Mouse (Mus musculus) right cerebral cortex, adult 2 months (tissue): ENCODE results near the gene Olfr1382.
"Not testable (repeated sequence)": the region's sequence is repeated elsewhere in the genome, so short reads cannot be mapped to it uniquely, and the experiment has no call there.

Experiments used
- DNase-seq, 2 experiments: peaks; one replicate each; pipeline ENCODE4 v3.0.0; 2021 to 2022; ENCODE audit warnings: low spot score in 2 of 2

The Olfr1382 gene

GRCm38 (mm10) chr11:49527947-49528346 is at the start of gene Olfr1382:
Gene Olfr1382, plus strand, starts transcription at chr11:49528247.
- DNase-seq: no peak

DNA sequence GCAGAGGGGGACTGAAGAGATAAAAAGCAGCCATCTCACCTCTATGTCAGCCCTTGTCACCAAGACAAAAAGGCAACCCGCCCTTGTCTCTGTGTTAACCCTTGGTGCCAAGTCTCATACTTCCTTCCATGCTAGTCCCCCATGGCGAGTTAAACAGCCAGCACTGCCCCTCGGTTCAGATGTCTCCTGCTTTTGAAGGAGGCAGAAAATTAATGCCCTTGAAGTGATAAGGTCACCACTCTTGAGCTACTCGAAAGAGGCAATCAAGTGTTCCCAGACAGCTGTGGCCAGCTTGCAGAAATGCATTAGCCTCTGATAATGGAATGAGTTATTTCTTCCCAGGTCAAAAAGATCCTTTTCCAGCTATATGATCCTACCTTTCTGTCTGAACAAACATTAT is 42.1 kb upstream of the Olfr1382 start:
- no peak for DNase-seq

- DNase-seq: not testable (repeated sequence)
Observed at GRCm38 (mm10) chr11:49488770-49489169, 39.3 kb upstream of the Olfr1382 start, which contains the start of gene Olfr1385. Gene Olfr1385, plus strand, starts transcription at chr11:49489070.

- peak in 1 of 2 experiments; percentile 10 for DNase-seq
Observed at GRCm38 (mm10) chr11:49518086-49518485, 10.0 kb upstream of the Olfr1382 start.

GRCm38 (mm10) chr11:49519348-49519747 is 8.7 kb upstream of the Olfr1382 start, which contains the start of gene Olfr1383:
Gene Olfr1383, plus strand, starts transcription at chr11:49519648.
- DNase-seq: no peak

GRCm38 (mm10) chr11:49532761-49533160 is 4.7 kb downstream of the Olfr1382 start:
- no peak for DNase-seq

DNA sequence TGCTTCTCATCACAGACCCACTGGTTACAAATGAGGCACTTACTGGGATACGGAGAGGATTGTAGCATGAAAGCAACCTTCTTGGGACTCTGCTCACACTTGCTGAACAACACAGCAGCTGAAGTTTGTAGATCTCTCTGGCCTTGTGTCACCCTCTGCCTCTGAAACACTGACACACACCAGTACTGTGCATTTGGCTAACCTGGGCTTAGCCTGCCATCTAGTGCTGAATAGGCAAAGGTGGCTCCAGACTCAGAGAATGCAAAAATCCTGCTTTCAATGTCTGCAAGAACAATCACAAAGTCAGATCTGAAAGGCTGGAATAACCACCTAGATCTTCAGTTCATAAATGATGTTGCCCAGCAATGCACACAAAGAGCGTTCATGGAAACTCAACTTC is 8.6 kb downstream of the Olfr1382 start:
- peak; percentile 47 to 57 for DNase-seq

- not testable (repeated sequence) for DNase-seq
Observed at GRCm38 (mm10) chr11:49543149-49543548, 15.1 kb downstream of the Olfr1382 start, which contains the start of gene Olfr1381. Gene Olfr1381, plus strand, starts transcription at chr11:49543449.

DNA sequence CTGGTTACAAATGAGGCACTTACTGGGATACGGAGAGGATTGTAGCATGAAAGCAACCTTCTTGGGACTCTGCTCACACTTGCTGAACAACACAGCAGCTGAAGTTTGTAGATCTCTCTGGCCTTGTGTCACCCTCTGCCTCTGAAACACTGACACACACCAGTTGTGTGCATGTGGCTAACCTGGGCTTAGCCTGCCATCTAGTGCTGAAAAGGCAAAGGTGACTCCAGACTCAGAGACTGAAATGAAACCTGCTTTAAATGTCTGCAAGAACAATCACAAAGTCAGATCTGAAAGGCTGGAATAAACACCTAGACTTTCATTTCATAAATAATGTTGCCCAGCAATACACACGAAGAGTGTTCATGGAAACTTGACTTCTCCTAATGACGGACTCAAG is 26.0 kb downstream of the Olfr1382 start:
- peak; percentile 21 to 23 for DNase-seq

GRCm38 (mm10) chr11:49556578-49556977 is 28.5 kb downstream of the Olfr1382 start, which contains the start of gene Olfr1380:
Gene Olfr1380, plus strand, starts transcription at chr11:49556878.
- not testable (repeated sequence) for DNase-seq

GRCm38 (mm10) chr11:49575054-49575453 is 47.0 kb downstream of the Olfr1382 start:
- not testable (repeated sequence) for DNase-seq

DNA sequence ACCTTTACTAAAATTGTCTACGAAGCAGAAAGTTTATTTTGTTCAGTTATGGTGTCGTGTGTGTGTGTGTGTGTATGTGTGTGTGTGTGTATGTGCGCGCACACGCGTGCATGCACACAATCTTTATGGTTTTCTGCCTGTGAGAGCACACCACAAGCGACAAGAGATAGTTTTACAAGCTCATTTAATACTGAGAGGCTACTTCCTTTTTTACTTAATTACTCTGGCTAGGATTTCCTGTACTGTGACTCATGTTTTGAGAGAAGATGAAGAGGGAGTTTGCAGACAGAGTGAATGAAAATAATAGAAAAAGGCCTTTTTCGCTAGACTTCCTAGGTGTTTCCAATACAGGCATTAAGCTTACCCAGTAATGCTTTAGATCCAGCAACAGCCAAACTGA is 52.4 kb downstream of the Olfr1382 start:
- DNase-seq: not testable (repeated sequence)
